Mouse (Mus musculus): ENCODE data around the gene Tbc1d4.

DNA sequence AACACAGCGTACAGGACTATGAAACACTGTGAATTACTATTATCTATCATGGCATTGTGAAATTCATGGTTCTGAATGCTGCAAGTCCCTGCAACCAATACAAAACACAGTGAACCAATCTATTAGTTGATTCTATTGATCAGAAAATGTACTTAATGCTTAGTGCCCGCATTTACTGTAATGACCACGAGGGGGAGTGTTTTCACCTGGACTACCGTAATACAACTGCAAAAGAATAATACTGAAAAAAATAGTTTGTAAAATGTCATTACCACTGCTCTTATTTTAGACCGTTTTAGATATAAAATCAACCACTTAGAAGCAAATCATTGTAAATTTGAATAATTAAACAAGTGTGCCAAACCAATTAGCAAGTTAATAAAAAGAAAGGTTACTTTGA lies 91.7 kb downstream of the Tbc1d4 start:
- no peak for TF ChIP-seq CTCF (IDR thresholded peaks at IDR 0.05; ENCODE audit: control insufficient read depth, insufficient read depth, insufficient read length)
- TF ChIP-seq MAX (IDR thresholded peaks at IDR 0.05): no peak
- no peak for TF ChIP-seq MYOD1 (IDR thresholded peaks at IDR 0.05; ENCODE audit: control insufficient read depth, insufficient read length, low read depth)
- no peak for TF ChIP-seq CEBPB (IDR thresholded peaks at IDR 0.05; ENCODE audit: low read depth)
- TF ChIP-seq MYOG (IDR thresholded peaks at IDR 0.05; ENCODE audit: control insufficient read depth, extremely low read depth, insufficient read length): no peak
- TF ChIP-seq USF1 (IDR thresholded peaks at IDR 0.05; ENCODE audit: low read depth): no peak
- no peak for TF ChIP-seq FOSL1 (IDR thresholded peaks at IDR 0.05; ENCODE audit: insufficient read depth, low read length, poor library complexity, severe bottlenecking)

Data from C2C12 (cell line).